Mouse (Mus musculus): Measurements from ENCODE around the gene Clpb. TPM values are rescaled to one million over a fixed set of nuclear protein-coding genes. Genes with fewer than 3 reads are reported as not detected.
A peak's percentile ranks its signal among the peaks of the same experiment; 100 is the strongest.

Gene Clpb
- polyA plus RNA-seq, 1 experiment from 2014 or later: 38.5 TPM

DNA sequence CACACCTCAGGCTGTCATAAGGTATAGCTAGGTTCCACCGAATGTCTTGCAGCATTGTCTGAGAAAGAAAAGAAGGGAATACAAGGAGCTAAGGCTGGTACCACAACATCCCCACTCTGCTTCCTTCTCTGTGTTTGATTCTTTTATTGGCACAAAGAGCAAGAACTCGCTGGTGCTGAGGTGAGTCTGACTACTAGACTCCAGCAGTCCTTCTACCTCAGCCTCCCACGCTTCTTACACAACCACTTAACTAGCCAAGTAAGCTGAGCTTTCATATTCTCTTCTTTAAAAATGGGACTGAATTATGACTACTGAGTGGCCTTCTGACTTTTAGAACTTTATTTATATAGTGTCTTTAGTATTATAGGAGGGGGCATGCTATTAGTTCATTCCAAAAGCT, 56.9 kb downstream of the Clpb start:
- Histone ChIP-seq H3K9ac (replicated peaks; ENCODE audit: low read length) (no peak overlapping the region), H3K4me2 (ENCODE audit: low read length) (no peak overlapping the region), H3K36me3 (ENCODE audit: control insufficient read depth, insufficient read depth, low read length) (no peaks in the 10 kb centered on the region), H3K9me3 (ENCODE audit: control insufficient read depth, low read length) (no peaks in the 10 kb centered on the region), H3K27me3 (ENCODE audit: control insufficient read depth, insufficient read depth, low read length) (no peaks in the 10 kb centered on the region), H3K4me1 (ENCODE audit: control insufficient read depth, insufficient read depth, low read length) (no peaks in the 10 kb centered on the region), H3K4me3 (replicated peaks; ENCODE audit: low read depth, low read length) (no peak overlapping the region), H3K27ac (replicated peaks; ENCODE audit: low read depth, low read length) (no peak overlapping the region)
- WGBS: 91% methylated on average over 3 of the region's 3 CpGs
- no peak for DNase-seq
- no peak for ATAC-seq (ENCODE audit: low FRiP score, low TSS enrichment)

DNA sequence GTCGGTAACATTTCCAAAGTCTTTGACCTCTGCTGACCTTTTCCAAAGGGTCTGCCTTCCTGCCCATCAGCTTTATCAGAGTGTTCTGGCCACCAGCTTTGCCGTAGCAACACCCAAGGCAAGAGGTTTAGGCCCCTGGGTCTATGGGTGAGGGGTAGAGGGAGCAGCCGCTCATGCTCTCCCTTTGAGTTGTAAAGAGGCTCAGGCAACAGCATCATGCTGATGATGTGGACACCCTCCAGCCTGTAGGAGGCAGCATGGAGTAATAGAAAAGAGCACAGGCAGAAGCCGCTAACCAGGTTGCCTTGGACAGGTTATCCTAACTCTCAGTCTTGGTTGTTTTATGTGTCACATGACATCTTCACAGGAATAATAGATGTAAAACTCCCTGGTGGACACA, 61.6 kb downstream of the Clpb start:
- no peak overlapping the region for H3K4me2 ChIP-seq (ENCODE audit: low read length)
- no peaks in the 10 kb centered on the region for H3K9me3 ChIP-seq (ENCODE audit: control insufficient read depth, low read length)
- no peaks in the 10 kb centered on the region for H3K4me1 ChIP-seq (ENCODE audit: control insufficient read depth, insufficient read depth, low read length)
- no peak overlapping the region for H3K4me3 ChIP-seq (replicated peaks; ENCODE audit: low read depth, low read length)
- no peaks in the 10 kb centered on the region for H3K36me3 ChIP-seq (ENCODE audit: control insufficient read depth, insufficient read depth, low read length)
- H3K9ac ChIP-seq (replicated peaks; ENCODE audit: low read length): no peak overlapping the region
- H3K27me3 ChIP-seq (ENCODE audit: control insufficient read depth, insufficient read depth, low read length): no peaks in the 10 kb centered on the region
- H3K27ac ChIP-seq (replicated peaks; ENCODE audit: low read depth, low read length): no peak overlapping the region
- ATAC-seq (ENCODE audit: low FRiP score, low TSS enrichment) (no peak), DNase-seq (peak; percentile 64)
- 24% methylated on average over 4 of the region's 4 CpGs for WGBS

DNA sequence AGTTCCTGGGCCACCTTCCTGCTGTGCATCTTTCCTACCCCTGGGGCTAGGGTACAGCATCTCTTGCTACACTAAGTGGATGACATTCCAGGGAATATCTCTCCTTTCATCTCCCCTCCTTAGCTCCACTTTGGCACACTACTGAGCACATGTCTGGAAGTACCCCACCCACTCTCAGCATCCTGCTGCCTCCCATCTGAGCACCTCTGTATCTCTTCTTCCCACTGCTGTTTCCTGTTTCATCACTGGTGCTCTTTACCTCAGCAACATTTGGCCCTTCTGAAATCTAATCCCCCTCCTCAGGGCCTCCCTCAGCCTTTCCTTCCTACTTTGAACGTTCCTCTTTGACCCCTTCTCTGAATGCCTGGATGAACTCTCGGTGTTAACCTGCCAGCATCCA, 63.5 kb downstream of the Clpb start:
- Histone ChIP-seq H3K27ac (replicated peaks; ENCODE audit: low read depth, low read length) (no peak overlapping the region), H3K9ac (replicated peaks; ENCODE audit: low read length) (no peak overlapping the region), H3K9me3 (ENCODE audit: control insufficient read depth, low read length) (no peaks in the 10 kb centered on the region), H3K27me3 (ENCODE audit: control insufficient read depth, insufficient read depth, low read length) (no peaks in the 10 kb centered on the region), H3K36me3 (ENCODE audit: control insufficient read depth, insufficient read depth, low read length) (no peaks in the 10 kb centered on the region), H3K4me3 (replicated peaks; ENCODE audit: low read depth, low read length) (no peak overlapping the region), H3K4me1 (ENCODE audit: control insufficient read depth, insufficient read depth, low read length) (no peaks in the 10 kb centered on the region), H3K4me2 (ENCODE audit: low read length) (no peak overlapping the region)
- ATAC-seq (ENCODE audit: low FRiP score, low TSS enrichment): no peak
- DNase-seq: no peak
- 30% methylated on average over 2 of the region's 2 CpGs for WGBS

DNA sequence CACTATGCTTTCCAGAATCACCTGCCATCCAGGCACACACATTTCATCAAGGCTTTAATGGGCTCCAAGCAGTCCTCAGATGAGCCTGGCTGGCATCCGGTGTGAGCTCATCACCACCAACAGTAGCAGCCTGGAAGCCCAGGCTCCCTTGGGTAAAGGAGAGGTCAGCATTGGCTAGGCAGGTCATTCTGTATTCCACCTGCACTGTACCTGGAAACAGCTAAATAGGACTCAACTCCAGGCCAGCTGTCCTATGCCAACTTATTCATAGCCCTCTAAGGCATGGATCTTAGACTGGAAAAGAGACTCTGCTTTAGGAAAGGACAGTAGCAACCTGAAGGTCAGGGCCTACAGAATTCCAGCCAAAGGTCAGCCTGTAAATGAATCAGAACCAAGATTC, 68.7 kb downstream of the Clpb start:
- DNase-seq: no peak

DNA sequence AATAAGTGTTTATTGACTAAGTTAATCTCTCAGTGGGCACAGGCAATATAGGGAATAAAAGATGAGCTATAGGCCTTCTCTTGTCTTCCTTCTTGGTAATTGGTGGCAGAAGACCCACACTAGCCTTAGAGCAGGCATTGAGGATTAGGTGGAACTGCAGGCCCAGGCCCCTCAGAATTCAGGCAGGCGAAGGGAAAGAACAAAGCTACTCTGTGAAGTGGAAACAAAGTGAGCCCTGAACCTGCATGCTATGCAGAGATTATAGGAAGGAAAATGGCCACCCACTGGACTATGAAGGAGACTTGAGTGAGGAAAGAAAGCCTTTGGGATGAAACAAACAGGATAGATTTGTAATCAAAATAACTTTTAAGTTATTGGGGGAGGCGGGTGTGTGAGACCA, 69.6 kb downstream of the Clpb start:
- DNase-seq (no peak), ATAC-seq (ENCODE audit: low FRiP score, low TSS enrichment) (no peak)
- H3K27ac ChIP-seq (replicated peaks; ENCODE audit: low read depth, low read length): no peak overlapping the region
- WGBS: 44% methylated on average over 2 of the region's 2 CpGs
- H3K27me3 ChIP-seq (ENCODE audit: control insufficient read depth, insufficient read depth, low read length): no peaks in the 10 kb centered on the region
- no peaks in the 10 kb centered on the region for H3K4me1 ChIP-seq (ENCODE audit: control insufficient read depth, insufficient read depth, low read length)
- H3K4me2 ChIP-seq (ENCODE audit: low read length): no peak overlapping the region
- no peak overlapping the region for H3K9ac ChIP-seq (replicated peaks; ENCODE audit: low read length)
- no peaks in the 10 kb centered on the region for H3K9me3 ChIP-seq (ENCODE audit: control insufficient read depth, low read length)
- H3K36me3 ChIP-seq (ENCODE audit: control insufficient read depth, insufficient read depth, low read length): no peaks in the 10 kb centered on the region
- H3K4me3 ChIP-seq (replicated peaks; ENCODE audit: low read depth, low read length): no peak overlapping the region

More for the DNA sequence above, 68.7 kb downstream of the Clpb start:
- Histone ChIP-seq H3K27ac (replicated peaks; ENCODE audit: low read depth, low read length) (no peak overlapping the region), H3K4me2 (ENCODE audit: low read length) (no peak overlapping the region), H3K4me1 (ENCODE audit: control insufficient read depth, insufficient read depth, low read length) (no peaks in the 10 kb centered on the region), H3K36me3 (ENCODE audit: control insufficient read depth, insufficient read depth, low read length) (no peaks in the 10 kb centered on the region), H3K27me3 (ENCODE audit: control insufficient read depth, insufficient read depth, low read length) (no peaks in the 10 kb centered on the region), H3K9me3 (ENCODE audit: control insufficient read depth, low read length) (no peaks in the 10 kb centered on the region), H3K4me3 (replicated peaks; ENCODE audit: low read depth, low read length) (no peak overlapping the region), H3K9ac (replicated peaks; ENCODE audit: low read length) (no peak overlapping the region)
- ATAC-seq (ENCODE audit: low FRiP score, low TSS enrichment): no peak
- WGBS: 82% methylated on average over 1 of the region's 1 CpGs

DNA sequence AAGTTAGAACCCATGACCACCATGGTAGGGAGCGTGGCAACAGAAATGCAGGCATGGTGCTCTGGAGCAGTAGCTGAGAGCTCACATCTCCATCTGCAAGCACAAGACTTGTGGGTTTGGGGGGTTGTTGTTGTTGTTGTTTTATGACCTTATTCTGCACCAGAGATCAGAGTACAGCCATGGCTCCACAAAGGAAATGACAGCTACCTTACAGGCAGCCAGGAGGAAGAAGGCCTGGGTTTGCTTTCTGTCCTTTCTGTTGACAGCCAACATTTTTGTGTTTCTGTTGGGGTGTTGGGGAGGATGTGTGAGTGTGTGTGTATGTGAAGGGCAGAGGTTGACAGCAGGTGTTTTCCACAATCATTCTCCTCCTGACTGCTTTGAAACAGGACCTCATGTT, 71.9 kb downstream of the Clpb start:
- H3K4me3 ChIP-seq (replicated peaks; ENCODE audit: low read depth, low read length): no peak overlapping the region
- H3K27me3 ChIP-seq (ENCODE audit: control insufficient read depth, insufficient read depth, low read length): no peaks in the 10 kb centered on the region
- no peak overlapping the region for H3K9ac ChIP-seq (replicated peaks; ENCODE audit: low read length)
- H3K9me3 ChIP-seq (ENCODE audit: control insufficient read depth, low read length): no peaks in the 10 kb centered on the region
- DNase-seq (no peak), ATAC-seq (ENCODE audit: low FRiP score, low TSS enrichment) (no peak)
- 97% methylated on average over 1 of the region's 1 CpGs for WGBS
- 0 out of 2 replicates have a peak, but pooled peaks cover 4% of the 10 kb centered on the region for H3K4me1 ChIP-seq (ENCODE audit: control insufficient read depth, insufficient read depth, low read length)
- no peaks in the 10 kb centered on the region for H3K36me3 ChIP-seq (ENCODE audit: control insufficient read depth, insufficient read depth, low read length)
- no peak overlapping the region for H3K4me2 ChIP-seq (ENCODE audit: low read length)
- H3K27ac ChIP-seq (replicated peaks; ENCODE audit: low read depth, low read length): no peak overlapping the region

DNA sequence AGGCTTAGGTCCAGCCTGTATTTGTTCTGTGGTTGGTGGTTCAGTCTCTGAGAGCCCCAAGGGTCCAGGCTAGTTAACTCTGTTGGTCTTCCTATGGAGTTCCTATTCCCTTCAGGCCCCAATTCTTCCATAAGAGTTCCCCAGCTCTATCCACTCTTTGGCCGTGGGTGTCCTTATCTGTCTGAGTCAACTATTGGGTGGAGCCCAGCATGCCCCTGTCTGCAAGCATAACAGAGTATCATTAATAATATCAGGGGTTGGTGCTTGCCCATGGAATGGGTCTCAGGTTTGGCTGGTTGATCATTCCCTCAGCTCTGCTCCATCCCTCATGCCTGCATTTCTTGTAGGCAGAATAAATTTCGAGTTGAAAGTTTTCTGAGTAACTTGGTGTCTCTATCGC, 74.3 kb downstream of the Clpb start:
- WGBS: 86% methylated on average over 3 of the region's 3 CpGs

DNA sequence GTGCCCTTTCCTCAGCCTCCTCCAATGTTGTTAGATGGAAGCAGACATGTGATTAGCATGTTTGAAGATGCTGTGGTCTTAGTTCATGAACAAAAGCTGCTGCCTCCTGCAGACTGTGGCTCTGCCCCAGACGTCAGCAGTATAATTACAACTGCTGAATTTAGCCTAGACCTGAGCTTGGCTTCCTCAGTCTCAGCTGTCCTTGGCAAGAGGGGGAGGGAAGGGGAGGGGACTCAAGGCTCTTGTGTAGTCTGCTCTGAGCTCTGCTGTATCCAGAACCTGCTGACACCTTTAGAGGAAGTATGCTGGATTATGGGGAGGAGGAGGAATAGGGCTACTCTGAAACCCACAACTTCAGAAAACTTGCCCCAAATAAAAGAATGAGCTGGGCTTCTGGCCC, 76.2 kb downstream of the Clpb start:
- Histone ChIP-seq H3K4me1 (ENCODE audit: control insufficient read depth, insufficient read depth, low read length) (0 out of 2 replicates have a peak, but pooled peaks cover 4% of the 10 kb centered on the region), H3K27ac (replicated peaks; ENCODE audit: low read depth, low read length) (no peak overlapping the region), H3K27me3 (ENCODE audit: control insufficient read depth, insufficient read depth, low read length) (no peaks in the 10 kb centered on the region), H3K9ac (replicated peaks; ENCODE audit: low read length) (no peak overlapping the region), H3K36me3 (ENCODE audit: control insufficient read depth, insufficient read depth, low read length) (no peaks in the 10 kb centered on the region), H3K4me2 (ENCODE audit: low read length) (no peak overlapping the region), H3K4me3 (replicated peaks; ENCODE audit: low read depth, low read length) (no peak overlapping the region), H3K9me3 (ENCODE audit: control insufficient read depth, low read length) (no peaks in the 10 kb centered on the region)
- ATAC-seq (ENCODE audit: low FRiP score, low TSS enrichment) (no peak), DNase-seq (no peak)
- 3% methylated on average over 1 of the region's 1 CpGs for WGBS

More for the DNA sequence above, 74.3 kb downstream of the Clpb start:
- DNase-seq: no peak
- ATAC-seq (ENCODE audit: low FRiP score, low TSS enrichment): no peak
- Histone ChIP-seq H3K9ac (replicated peaks; ENCODE audit: low read length) (no peak overlapping the region), H3K4me1 (ENCODE audit: control insufficient read depth, insufficient read depth, low read length) (0 out of 2 replicates have a peak, but pooled peaks cover 4% of the 10 kb centered on the region), H3K27ac (replicated peaks; ENCODE audit: low read depth, low read length) (no peak overlapping the region), H3K4me3 (replicated peaks; ENCODE audit: low read depth, low read length) (no peak overlapping the region), H3K9me3 (ENCODE audit: control insufficient read depth, low read length) (no peaks in the 10 kb centered on the region), H3K27me3 (ENCODE audit: control insufficient read depth, insufficient read depth, low read length) (no peaks in the 10 kb centered on the region), H3K4me2 (ENCODE audit: low read length) (no peak overlapping the region), H3K36me3 (ENCODE audit: control insufficient read depth, insufficient read depth, low read length) (no peaks in the 10 kb centered on the region)

DNA sequence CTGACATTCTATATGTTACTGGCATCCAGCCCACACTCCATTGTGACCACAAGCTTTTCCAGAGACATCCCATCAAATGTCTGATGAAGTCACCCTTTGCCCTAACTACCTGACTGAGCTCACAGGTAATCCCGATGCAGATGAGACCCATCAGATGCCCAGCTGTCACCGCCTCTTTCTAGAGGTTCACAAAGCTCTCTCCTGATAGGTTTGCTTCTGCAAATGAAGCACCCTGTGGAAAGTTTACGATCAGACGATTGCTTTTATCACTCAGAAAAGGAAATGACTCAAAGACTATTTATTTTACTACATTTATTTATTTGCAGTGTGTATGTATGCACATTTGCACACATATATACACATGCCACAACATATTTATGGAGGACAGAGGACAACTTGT, 80.1 kb downstream of the Clpb start:
- Histone ChIP-seq H3K27ac (replicated peaks; ENCODE audit: low read depth, low read length) (no peak overlapping the region), H3K27me3 (ENCODE audit: control insufficient read depth, insufficient read depth, low read length) (no peaks in the 10 kb centered on the region), H3K4me3 (replicated peaks; ENCODE audit: low read depth, low read length) (no peak overlapping the region), H3K36me3 (ENCODE audit: control insufficient read depth, insufficient read depth, low read length) (no peaks in the 10 kb centered on the region), H3K4me2 (ENCODE audit: low read length) (no peak overlapping the region), H3K9me3 (ENCODE audit: control insufficient read depth, low read length) (no peaks in the 10 kb centered on the region), H3K9ac (replicated peaks; ENCODE audit: low read length) (no peak overlapping the region), H3K4me1 (ENCODE audit: control insufficient read depth, insufficient read depth, low read length) (0 out of 2 replicates have a peak, but pooled peaks cover 4% of the 10 kb centered on the region)
- ATAC-seq (ENCODE audit: low FRiP score, low TSS enrichment) (no peak), DNase-seq (no peak)
- 90% methylated on average over 4 of the region's 4 CpGs for WGBS

Data from midbrain, embryonic 14.5 days (tissue).